Mouse (Mus musculus): Measurements from ENCODE around the gene Slco6d1. TPM values are rescaled to one million over a fixed set of nuclear protein-coding genes. Genes with fewer than 3 reads are reported as not detected.

The Slco6d1 gene
- total RNA-seq (2023): not detected

GRCm38 (mm10) chr1:98420824-98421223, at the start of gene Slco6d1:
Gene Slco6d1, plus strand, starts transcription at chr1:98421124.

